In the genomic region with DNA sequence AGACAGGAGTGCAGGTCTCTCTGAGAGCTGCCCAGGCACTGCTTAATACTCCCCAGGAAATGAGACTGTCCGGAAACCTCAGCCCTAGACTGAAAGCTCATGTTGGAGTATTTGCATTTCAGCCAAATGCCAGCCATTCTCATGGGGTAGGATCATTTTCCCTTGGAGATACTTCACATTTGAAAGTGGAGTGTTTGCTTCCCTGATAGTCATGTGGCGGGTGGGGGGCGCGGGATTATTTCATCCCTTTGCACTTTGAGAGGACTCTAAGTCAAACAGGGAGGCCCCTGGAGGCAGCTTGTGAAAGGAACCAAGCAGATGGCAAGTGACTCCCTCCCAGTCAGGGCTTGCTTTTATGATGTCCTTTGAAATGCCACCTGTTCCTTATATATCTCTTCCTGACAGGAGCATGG, we compare ENCODE assay signal across 13 mouse cellular contexts. TPM values are rescaled to one million over a fixed set of nuclear protein-coding genes. Genes with fewer than 3 reads are reported as not detected.
DNase-seq lines count a peak whose midpoint lies in the region; ATAC-seq and TF ChIP-seq lines count a peak whose summit lies in the region.
"Had no signal": no experiment of that assay in that cellular context is flagged by ENCODE, and none has a peak within 500 bp of the region (broad histone marks: within the 10 kb centered on the region; RNA-seq: fewer than 3 reads in every experiment).

No protein-coding gene starts in this region.

- ATAC-seq in midbrain, embryonic 12.5 days (ENCODE audit: low FRiP score, low read depth), result peak; percentile 25; the same call in 1 of the 2 replicates
- ATAC-seq in midbrain, postnatal 0 days (ENCODE audit: low FRiP score), result no peak
- ATAC-seq in lung, embryonic 14.5 days (ENCODE audit: insufficient read depth), result peak; percentile 52; the same call in 1 of the 2 replicates
- ATAC-seq: Patski had no signal

- 30% methylated on average over 4 of the region's 4 CpGs for WGBS in midbrain, embryonic 12.5 days
- WGBS in midbrain, postnatal 0 days, result 18% methylated on average over 4 of the region's 4 CpGs
- 31% methylated on average over 4 of the region's 4 CpGs for WGBS in lung, embryonic 14.5 days
- 33% methylated on average over 4 of the region's 4 CpGs for whole genome bisulfite sequencing in small intestine, adult 2 months

- peak overlapping the region; percentile 25 for H3K27ac ChIP-seq in midbrain, embryonic 12.5 days (replicated peaks)
- H3K27ac ChIP-seq in midbrain, postnatal 0 days (ENCODE audit: low read depth, low read length), result no peak overlapping the region
- H3K27ac ChIP-seq in lung, embryonic 14.5 days (ENCODE audit: low read depth), result peak overlapping the region; percentile 76
- peak overlapping the region; percentile 87 for H3K27ac ChIP-seq in small intestine, adult 2 months (ENCODE audit: insufficient read depth, low read depth, low read length)
- H3K27ac ChIP-seq: embryonic facial prominence, embryonic 15.5 days; heart, adult 2 months; liver, embryonic 13.5 days had no signal

- no peak overlapping the region for H3K4me2 ChIP-seq in midbrain, embryonic 12.5 days (replicated peaks)
- H3K4me2 ChIP-seq in midbrain, postnatal 0 days (ENCODE audit: low read depth, low read length, poor library complexity, severe bottlenecking), result no peak overlapping the region
- 0 out of 2 replicates have a peak overlapping the region, but pooled peaks have one; percentile 0 for H3K4me2 ChIP-seq in lung, embryonic 14.5 days
- H3K4me2 ChIP-seq: embryonic facial prominence, embryonic 15.5 days; liver, embryonic 13.5 days had no signal

- H3K27me3 ChIP-seq in midbrain, embryonic 12.5 days, result peaks cover 15% of the 10 kb centered on the region
- no peaks in the 10 kb centered on the region for H3K27me3 ChIP-seq in midbrain, postnatal 0 days (ENCODE audit: insufficient read depth, low read length)
- H3K27me3 ChIP-seq in lung, embryonic 14.5 days (ENCODE audit: insufficient read depth, low read length), result no peaks in the 10 kb centered on the region
- no peaks in the 10 kb centered on the region for H3K27me3 ChIP-seq in small intestine, adult 2 months (ENCODE audit: control insufficient read depth, insufficient read depth, low read length)
- H3K27me3 ChIP-seq: embryonic facial prominence, embryonic 15.5 days; Patski had no signal

- H3K36me3 ChIP-seq in midbrain, embryonic 12.5 days, result peaks cover 17% of the 10 kb centered on the region
- H3K36me3 ChIP-seq in midbrain, postnatal 0 days (ENCODE audit: insufficient read depth, low read length), result peaks cover 16% of the 10 kb centered on the region
- peaks cover 14% of the 10 kb centered on the region; the same call in 1 of the 2 replicates for H3K36me3 ChIP-seq in lung, embryonic 14.5 days (ENCODE audit: insufficient read depth)
- H3K36me3 ChIP-seq in small intestine, adult 2 months (ENCODE audit: control insufficient read depth, insufficient read depth, low read length), result peaks cover 18% of the 10 kb centered on the region

- TF ChIP-seq POLR2A in small intestine, adult 2 months (IDR thresholded peaks at IDR 0.05; ENCODE audit: low read depth, low read length), result no peak

- TF ChIP-seq CTCF in midbrain, postnatal 0 days (IDR thresholded peaks at IDR 0.05), result no peak
- 0 out of 2 replicates have a peak, but pooled peaks have one; percentile 8 for TF ChIP-seq CTCF in lung, embryonic 14.5 days (IDR thresholded peaks at IDR 0.05; ENCODE audit: low read depth)
- no peak for TF ChIP-seq CTCF in small intestine, adult 2 months (IDR thresholded peaks at IDR 0.05; ENCODE audit: extremely low read depth, insufficient read length, insufficient replicate concordance, low read depth, low read length)

- peak; percentile 39 to 44 for DNase-seq in cerebellum, postnatal 25 days
- DNase-seq in cerebellum, adult 9-11 months, result no peak
- DNase-seq in midbrain, postnatal 0 days (ENCODE audit: low spot score), result no peak
- DNase-seq in lung, embryonic 14.5 days, result peak; percentile 68
- no peak for DNase-seq in testis, postnatal 14 days (ENCODE audit: low spot score)
- no peak for DNase-seq in left cerebral cortex, postnatal 25 days (ENCODE audit: low spot score in 2 of 2)
- DNase-seq: heart, adult 2 months; kidney, adult 9 months; liver, embryonic 13.5 days had no signal

- intact Hi-C loops in left cerebral cortex, postnatal 25 days (cut with DNase I), result no loop called here

- no peak overlapping the region for H3K9ac ChIP-seq in midbrain, embryonic 12.5 days (replicated peaks)
- no peak overlapping the region for H3K9ac ChIP-seq in midbrain, postnatal 0 days (replicated peaks; ENCODE audit: low read length, poor library complexity, severe bottlenecking)
- no peak overlapping the region for H3K9ac ChIP-seq in lung, embryonic 14.5 days
- H3K9ac ChIP-seq: embryonic facial prominence, embryonic 15.5 days; liver, embryonic 13.5 days had no signal

- H3K4me3 ChIP-seq in midbrain, embryonic 12.5 days, result no peak overlapping the region
- no peak overlapping the region for H3K4me3 ChIP-seq in midbrain, postnatal 0 days (ENCODE audit: low read depth, low read length)
- H3K4me3 ChIP-seq in lung, embryonic 14.5 days (ENCODE audit: low read depth, low read length), result no peak overlapping the region
- no peak overlapping the region for H3K4me3 ChIP-seq in small intestine, adult 2 months (ENCODE audit: low read depth, low read length)
- H3K4me3 ChIP-seq: embryonic facial prominence, embryonic 15.5 days; heart, adult 2 months; liver, embryonic 13.5 days had no signal

- peaks cover 34% of the 10 kb centered on the region for H3K4me1 ChIP-seq in midbrain, embryonic 12.5 days
- 0 out of 2 replicates have a peak, but pooled peaks cover 1% of the 10 kb centered on the region for H3K4me1 ChIP-seq in midbrain, postnatal 0 days (ENCODE audit: insufficient read depth, low read length)
- no peaks in the 10 kb centered on the region for H3K4me1 ChIP-seq in lung, embryonic 14.5 days (ENCODE audit: insufficient read depth)
- peaks cover 39% of the 10 kb centered on the region for H3K4me1 ChIP-seq in small intestine, adult 2 months (ENCODE audit: control insufficient read depth, insufficient read depth, insufficient read length, low read length)

- H3K9me3 ChIP-seq in midbrain, embryonic 12.5 days, result no peaks in the 10 kb centered on the region
- no peaks in the 10 kb centered on the region for H3K9me3 ChIP-seq in midbrain, postnatal 0 days (ENCODE audit: low read length)
- no peaks in the 10 kb centered on the region for H3K9me3 ChIP-seq in lung, embryonic 14.5 days (ENCODE audit: low read depth, low read length)
- H3K9me3 ChIP-seq: embryonic facial prominence, embryonic 15.5 days; liver, embryonic 13.5 days had no signal

RNA-seq across cellular contexts. Expression of a gene that starts 2.6 kb away (rescaled TPM):
- polyA plus RNA-seq in midbrain, embryonic 12.5 days (2016; fragmentation: Nextera tagmentation; extraction: Ambion mirVana), result 57.1 and 67.6 TPM in 2 replicates
- 107 and 137 TPM in 2 replicates for total RNA-seq in midbrain, postnatal 0 days (2014; rRNA removed)
- 44.8 and 49.7 TPM in 2 replicates for polyA plus RNA-seq in midbrain, postnatal 0 days (2015; fragmentation: Nextera tagmentation; extraction: Ambion mirVana)
- polyA plus RNA-seq in lung, embryonic 14.5 days (2014; fragmentation: Nextera tagmentation; extraction: Ambion mirVana), result 35.0 and 38.1 TPM in 2 replicates
- polyA plus RNA-seq in small intestine, adult 2 months (2012; rRNA removed), result 17.6 and 31.5 TPM in 2 replicates
- 10 to 100 TPM; 45.5 to 49.1 TPM for total RNA-seq in left cerebral cortex, postnatal 25 days (2021)

RNA-seq across cellular contexts. Expression of a gene that starts 24.6 kb away (rescaled TPM):
- 36.6 and 38.6 TPM in 2 replicates for polyA plus RNA-seq in midbrain, embryonic 12.5 days (2016; fragmentation: Nextera tagmentation; extraction: Ambion mirVana)
- total RNA-seq in midbrain, postnatal 0 days (2014; rRNA removed), result 32.5 and 50.8 TPM in 2 replicates
- 44.4 and 45.4 TPM in 2 replicates for polyA plus RNA-seq in midbrain, postnatal 0 days (2015; fragmentation: Nextera tagmentation; extraction: Ambion mirVana)
- polyA plus RNA-seq in lung, embryonic 14.5 days (2014; fragmentation: Nextera tagmentation; extraction: Ambion mirVana), result 27.6 and 29.6 TPM in 2 replicates
- 19.7 and 26.0 TPM in 2 replicates for polyA plus RNA-seq in small intestine, adult 2 months (2012; rRNA removed)
- total RNA-seq in left cerebral cortex, postnatal 25 days (2021), result 10 to 100 TPM; 12.6 to 14.4 TPM

RNA-seq across cellular contexts. Expression of a gene that starts 37.3 kb away (rescaled TPM):
- polyA plus RNA-seq in midbrain, embryonic 12.5 days (2016; fragmentation: Nextera tagmentation; extraction: Ambion mirVana), result 60.3 and 64.8 TPM in 2 replicates
- total RNA-seq in midbrain, postnatal 0 days (2014; rRNA removed), result 43.1 and 61.9 TPM in 2 replicates
- polyA plus RNA-seq in midbrain, postnatal 0 days (2015; fragmentation: Nextera tagmentation; extraction: Ambion mirVana), result 36.7 and 37.3 TPM in 2 replicates
- 41.6 and 44.9 TPM in 2 replicates for polyA plus RNA-seq in lung, embryonic 14.5 days (2014; fragmentation: Nextera tagmentation; extraction: Ambion mirVana)
- polyA plus RNA-seq in small intestine, adult 2 months (2012; rRNA removed), result 13.1 and 22.4 TPM in 2 replicates
- 10 to 100 TPM; 48.3 to 50.9 TPM for total RNA-seq in left cerebral cortex, postnatal 25 days (2021)

Comparison
In these comparisons a context has a peak if more than half of its experiments do, and no peak if none do; other contexts are left out.
1. DNase-seq: peak in cerebellum, postnatal 25 days (2 of 2) and lung, embryonic 14.5 days (single experiment); none in cerebellum, adult 9-11 months (single experiment), midbrain, postnatal 0 days (single experiment), testis, postnatal 14 days (single experiment) and left cerebral cortex, postnatal 25 days (0 of 2).